ENCODE assay signal across 9 mouse cellular contexts in the genomic region with DNA sequence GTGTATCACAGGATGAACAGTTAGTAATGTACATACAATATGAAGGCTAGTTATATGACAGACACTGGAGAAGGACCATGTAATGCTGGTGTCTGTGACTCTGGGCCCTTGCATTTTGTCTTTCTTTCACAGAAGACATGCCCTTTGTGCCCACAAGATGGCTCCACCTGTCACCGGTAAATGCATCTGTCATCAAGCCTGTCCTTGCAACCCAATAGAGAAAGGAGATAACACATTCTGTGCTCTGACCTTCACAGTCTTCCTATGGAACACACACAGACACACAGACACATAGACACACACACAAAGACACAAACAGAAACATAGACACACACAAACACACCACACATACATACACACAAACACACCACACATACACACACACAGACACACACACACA.
DNase-seq lines count a peak whose midpoint lies in the region; ATAC-seq lines count a peak whose summit lies in the region.
"Had no signal": no experiment of that assay in that cellular context is flagged by ENCODE, and none has a peak within 500 bp of the region (broad histone marks: within the 10 kb centered on the region; RNA-seq: fewer than 3 reads in every experiment).

No protein-coding gene starts in this region.

- no peaks in the 10 kb centered on the region for H3K27me3 ChIP-seq in heart, embryonic 11.5 days (ENCODE audit: control insufficient read depth, insufficient read depth, low read length)

- WGBS in heart, embryonic 11.5 days (ENCODE audit: insufficient replicate concordance): 57% methylated on average over 1 of the region's 1 CpGs

- no peak overlapping the region for H3K9ac ChIP-seq in heart, embryonic 11.5 days (ENCODE audit: low read depth, low read length)

- no peak for ATAC-seq in heart, embryonic 11.5 days (replicated peaks; ENCODE audit: insufficient number of reproducible peaks, low FRiP score, low TSS enrichment)

- no peak overlapping the region for H3K27ac ChIP-seq in heart, embryonic 11.5 days (ENCODE audit: low read depth, low read length)

- H3K4me2 ChIP-seq in heart, embryonic 11.5 days: no peak overlapping the region

- no peak overlapping the region for H3K4me3 ChIP-seq in heart, embryonic 11.5 days (ENCODE audit: low read depth, low read length)
- H3K4me3 ChIP-seq: myocyte had no signal

- peak; percentile 57 to 61 for DNase-seq in cerebellum, postnatal 10 days
- no peak for DNase-seq in cerebellum, adult 8-10 months
- DNase-seq in left cerebral cortex, adult 18-20 months (ENCODE audit: low spot score in 2 of 2): peak; percentile 28 to 36
- no peak for DNase-seq in left cerebral cortex, adult 11 months (ENCODE audit: low spot score)
- peak; percentile 35 for DNase-seq in embryo, embryonic 10 days (ENCODE audit: low spot score)
- DNase-seq in lung, postnatal 36 days: peak; percentile 11
- DNase-seq in urinary bladder, postnatal 10 days (ENCODE audit: low spot score): no peak

- H3K9me3 ChIP-seq in heart, embryonic 11.5 days (replicated peaks; ENCODE audit: control insufficient read depth, low read length): no peaks in the 10 kb centered on the region; the same call in 1 of the 2 replicates

- H3K36me3 ChIP-seq in heart, embryonic 11.5 days (ENCODE audit: control insufficient read depth, insufficient read depth, low read length): no peaks in the 10 kb centered on the region

- no peaks in the 10 kb centered on the region for H3K4me1 ChIP-seq in heart, embryonic 11.5 days (ENCODE audit: control insufficient read depth, insufficient read depth, low read length)

Comparison
In these comparisons a context has a peak if more than half of its experiments do, and no peak if none do; other contexts are left out.
1. DNase-seq: peak in cerebellum, postnatal 10 days (2 of 2), left cerebral cortex, adult 18-20 months (2 of 2), embryo, embryonic 10 days (single experiment) and lung, postnatal 36 days (single experiment); none in cerebellum, adult 8-10 months (single experiment), left cerebral cortex, adult 11 months (single experiment) and urinary bladder, postnatal 10 days (single experiment).